Mouse (Mus musculus): ENCODE results near the gene Chmp6. TPM values are rescaled to one million over a fixed set of nuclear protein-coding genes. Genes with fewer than 3 reads are reported as not detected.

Chmp6 gene
- 10 to 100 TPM; 37.3 to 37.9 TPM for total RNA-seq (2021)
- long read RNA-seq, experiment 1, transcript Chmp6-201 (8 exons, 1,557 nt) = major isoform, 95 of 102 reads
- long read RNA-seq, experiment 1, partial matches to known transcripts = 3 of 102 reads
- long read RNA-seq, experiment 1, other reads (novel, unspliced or antisense) = 4 of 102 reads
- long read RNA-seq, experiment 2, transcript Chmp6-201 (8 exons, 1,557 nt) = major isoform, 85 of 93 reads
- long read RNA-seq, experiment 2, partial matches to known transcripts = 4 of 93 reads
- long read RNA-seq, experiment 2, other reads (novel, unspliced or antisense) = 4 of 93 reads

DNA sequence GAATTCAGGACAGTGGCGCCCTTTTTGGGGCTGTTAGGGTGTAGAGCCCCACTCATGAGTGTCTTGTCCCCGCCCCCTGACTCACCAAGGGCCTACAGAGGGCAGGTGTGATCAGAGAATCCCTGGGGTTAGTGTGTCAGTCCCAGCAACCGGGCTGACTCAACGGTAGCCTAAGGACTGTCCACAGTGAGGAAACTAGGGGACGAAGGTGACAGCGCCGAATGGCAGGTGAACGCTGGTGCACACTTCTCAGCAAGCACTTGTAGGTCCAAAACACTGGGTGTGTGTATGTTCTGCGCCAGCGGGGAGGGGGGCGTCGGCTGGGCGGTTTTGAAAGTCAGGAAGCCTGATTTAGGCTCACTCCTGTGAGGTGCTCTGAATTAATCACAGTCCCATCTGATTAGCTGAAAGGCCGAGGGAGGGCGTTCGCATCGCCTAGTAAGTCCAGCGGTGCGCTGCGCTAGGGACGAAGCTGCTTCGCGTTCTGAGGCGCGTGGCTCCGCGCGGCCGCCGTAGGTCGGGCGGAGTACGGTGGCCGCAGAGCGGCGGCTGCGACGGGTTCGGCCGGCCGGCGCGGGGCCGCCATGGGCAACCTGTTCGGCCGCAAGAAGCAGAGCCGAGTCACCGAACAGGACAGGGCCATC is at the start of gene Chmp6:
Chmp6 (plus strand) TSS at position 151 of the 644 bp plus-strand sequence.
- DNase-seq (ENCODE audit: low spot score in 2 of 2) = peak; percentile 91

DNA sequence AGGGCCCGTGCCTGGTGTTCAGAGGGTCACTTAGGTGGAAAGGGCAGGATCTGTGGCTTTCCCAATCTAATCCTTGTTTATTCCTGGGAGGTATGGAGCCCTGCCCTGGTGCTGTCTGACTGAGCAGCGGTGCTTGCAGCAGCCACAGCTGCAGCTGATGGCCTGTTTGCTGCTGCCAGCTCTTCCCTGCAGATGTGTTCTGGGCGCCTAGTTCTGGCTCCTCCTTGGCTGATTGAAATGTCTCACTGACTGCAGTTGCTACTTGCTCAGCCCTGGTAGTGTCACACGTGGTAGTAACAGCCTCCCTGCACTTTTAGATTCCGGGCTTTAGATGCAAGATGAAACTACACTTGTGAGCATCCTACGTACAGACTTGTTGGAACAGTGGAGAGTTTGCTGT is 46.4 kb upstream of the Chmp6 start:
- no peak for DNase-seq (ENCODE audit: low spot score in 2 of 2)

- DNase-seq (ENCODE audit: low spot score in 2 of 2) = no peak
Measured at GRCm38 (mm10) chr11:119868138-119868537, 45.1 kb upstream of the Chmp6 start.

- no peak for DNase-seq (ENCODE audit: low spot score in 2 of 2)
Measured at GRCm38 (mm10) chr11:119868556-119868955, 44.7 kb upstream of the Chmp6 start.

DNA sequence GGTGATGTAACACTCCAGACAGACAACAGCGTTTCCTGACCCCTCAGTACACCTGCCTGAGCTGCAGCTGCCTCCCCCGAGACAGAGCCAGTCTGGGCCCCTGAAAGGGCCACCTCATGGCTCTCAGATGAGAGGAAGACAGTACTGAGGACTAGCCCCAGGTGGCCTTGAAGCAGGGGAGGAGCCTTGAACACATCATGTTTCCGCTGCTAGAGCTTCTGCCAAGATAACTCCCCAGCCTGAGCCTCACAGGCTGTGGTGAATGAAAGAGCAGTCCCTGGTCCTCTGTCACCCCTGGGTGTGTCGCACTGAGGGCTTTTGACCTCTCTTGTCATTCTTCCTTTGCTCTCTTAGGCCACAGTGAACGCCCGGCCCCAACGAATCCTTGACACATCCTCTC is 42.1 kb upstream of the Chmp6 start:
- no peak for DNase-seq (ENCODE audit: low spot score in 2 of 2)

- no peak for DNase-seq (ENCODE audit: low spot score in 2 of 2)
Measured at GRCm38 (mm10) chr11:119873643-119874042, 39.6 kb upstream of the Chmp6 start.

GRCm38 (mm10) chr11:119874841-119875240 is 38.4 kb upstream of the Chmp6 start:
- DNase-seq (ENCODE audit: low spot score in 2 of 2) = no peak

DNA sequence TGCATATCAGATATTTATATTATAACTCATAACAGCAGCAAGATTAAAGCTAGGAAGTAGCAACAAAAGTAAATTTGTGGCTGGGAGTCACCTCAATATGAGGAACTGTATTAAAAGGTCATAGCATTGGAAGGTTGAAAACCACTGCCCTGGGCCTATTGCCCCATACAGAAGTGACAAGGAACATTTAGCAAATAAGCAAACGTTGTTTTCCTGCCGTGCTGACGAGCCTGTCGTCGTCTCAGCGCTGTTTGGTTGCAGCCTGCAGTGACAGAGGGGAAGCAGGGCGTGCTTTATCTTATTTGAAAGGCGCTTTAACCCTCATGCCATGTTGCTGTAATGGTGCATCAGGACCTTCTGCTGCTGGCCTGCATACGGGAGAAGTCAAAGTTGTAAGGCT is 37.6 kb upstream of the Chmp6 start:
- DNase-seq (ENCODE audit: low spot score in 2 of 2) = no peak

GRCm38 (mm10) chr11:119877124-119877523 is 36.1 kb upstream of the Chmp6 start:
- no peak for DNase-seq (ENCODE audit: low spot score in 2 of 2)

DNA sequence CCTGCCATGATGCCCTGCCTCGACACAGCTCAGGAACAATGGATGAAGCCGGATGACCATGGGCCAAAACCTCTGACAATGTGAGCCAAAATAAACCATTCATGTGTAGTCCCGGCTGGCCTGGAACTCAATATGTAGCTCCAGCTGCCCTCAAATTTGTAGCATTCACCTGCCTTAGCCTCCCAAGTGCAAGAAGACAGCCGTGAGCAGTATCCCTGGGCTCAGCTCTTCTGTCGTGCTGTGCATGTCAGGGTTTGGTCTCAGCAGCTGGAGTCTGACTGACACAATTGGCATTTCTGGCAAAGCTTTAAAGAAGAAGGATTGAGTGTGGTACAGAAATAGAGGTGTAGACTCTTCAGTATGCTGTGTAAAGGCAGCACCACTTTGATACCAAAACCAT is 33.7 kb upstream of the Chmp6 start:
- DNase-seq (ENCODE audit: low spot score in 2 of 2) = no peak

DNA sequence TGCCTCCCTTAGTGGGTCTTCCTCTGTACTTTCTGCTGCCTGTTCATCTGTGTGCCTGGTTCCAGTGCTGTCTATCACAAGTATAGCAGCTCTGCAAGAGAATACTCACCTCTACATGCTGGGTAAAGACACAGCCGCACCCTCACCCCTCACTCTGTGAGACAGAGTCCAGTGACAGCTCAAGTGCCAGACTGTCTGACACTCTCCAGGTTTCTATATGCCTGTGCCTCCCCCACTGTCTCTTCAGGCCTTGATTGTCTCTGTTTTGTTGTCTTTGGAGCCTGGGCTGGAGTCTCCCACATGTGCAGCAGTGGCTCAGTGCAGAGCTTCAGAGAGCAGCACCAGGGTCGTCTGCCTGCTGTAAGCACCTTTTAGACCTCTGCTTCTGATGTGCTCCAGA is 29.6 kb upstream of the Chmp6 start:
- no peak for DNase-seq (ENCODE audit: low spot score in 2 of 2)

DNA sequence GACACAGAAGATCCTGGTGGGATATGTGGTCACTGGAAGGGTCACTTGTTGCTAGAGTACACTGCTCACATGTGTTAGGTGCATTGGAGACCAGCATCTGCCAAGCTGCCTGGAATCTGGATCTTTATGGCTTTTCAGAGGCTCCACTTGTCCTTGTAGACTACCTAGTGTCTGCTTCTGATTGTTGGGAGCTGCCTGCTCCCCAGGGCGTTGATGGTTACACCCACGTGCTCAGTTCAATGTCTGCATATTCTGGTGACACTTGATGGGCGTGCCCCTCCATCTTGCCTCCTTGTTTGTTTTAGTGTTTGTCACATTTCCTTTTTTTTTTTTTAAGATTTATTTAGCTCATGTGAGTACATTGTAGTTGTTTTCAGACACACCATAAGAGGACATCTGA is 23.3 kb upstream of the Chmp6 start:
- no peak for DNase-seq (ENCODE audit: low spot score in 2 of 2)

DNA sequence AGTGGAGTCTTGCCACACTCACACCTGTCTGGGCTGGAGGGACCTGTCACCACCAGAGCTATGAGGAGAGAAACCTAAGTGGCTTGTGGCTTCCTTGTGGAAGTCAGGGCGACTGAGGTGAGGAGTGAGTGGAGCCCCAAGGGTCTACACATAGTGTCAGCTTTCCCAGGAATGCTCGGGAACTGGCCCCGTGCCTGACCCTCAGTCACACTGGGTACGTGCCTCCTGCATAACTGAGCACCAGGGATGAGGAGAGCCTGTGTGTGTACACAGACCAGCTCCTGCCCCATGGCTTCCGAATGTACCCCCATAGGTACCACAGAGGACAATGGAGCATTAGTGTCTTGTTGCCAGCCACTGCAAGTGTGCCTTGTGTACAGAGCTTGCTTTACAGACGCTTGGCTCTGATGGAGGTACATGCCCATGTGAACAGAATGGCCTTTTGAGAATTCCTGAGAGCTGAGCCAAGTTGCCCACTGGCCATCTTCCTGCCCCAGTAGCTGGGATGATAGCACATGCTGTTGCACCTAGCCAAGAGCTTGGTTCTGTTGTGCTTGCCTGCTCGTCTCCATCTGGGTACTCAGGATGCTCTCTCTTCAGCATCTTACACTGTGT is 21.5 kb upstream of the Chmp6 start:
- DNase-seq (ENCODE audit: low spot score in 2 of 2) = no peak

- no peak for DNase-seq (ENCODE audit: low spot score in 2 of 2)
Measured at GRCm38 (mm10) chr11:119893667-119894236, 19.5 kb upstream of the Chmp6 start.

DNA sequence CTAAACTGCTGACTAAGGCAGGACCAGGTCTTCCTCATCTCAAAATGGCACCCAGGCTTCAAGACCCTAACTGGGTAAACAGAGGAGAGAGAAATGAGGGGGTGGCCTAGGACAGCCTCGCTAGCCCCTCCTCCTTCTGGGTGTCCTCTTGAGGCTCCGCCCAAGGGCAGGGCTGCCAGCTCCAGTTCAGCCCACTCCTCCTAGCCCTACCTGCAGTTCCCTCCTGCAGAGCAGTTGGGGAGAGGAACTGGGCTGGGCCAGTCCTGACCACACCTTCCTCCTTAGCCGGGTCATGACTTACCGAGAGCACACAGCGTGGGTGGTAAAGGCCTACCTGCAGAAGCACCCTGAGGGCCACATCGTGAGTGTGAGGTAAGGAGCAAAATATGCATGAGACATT is 18.6 kb upstream of the Chmp6 start:
- DNase-seq (ENCODE audit: low spot score in 2 of 2) = no peak

DNA sequence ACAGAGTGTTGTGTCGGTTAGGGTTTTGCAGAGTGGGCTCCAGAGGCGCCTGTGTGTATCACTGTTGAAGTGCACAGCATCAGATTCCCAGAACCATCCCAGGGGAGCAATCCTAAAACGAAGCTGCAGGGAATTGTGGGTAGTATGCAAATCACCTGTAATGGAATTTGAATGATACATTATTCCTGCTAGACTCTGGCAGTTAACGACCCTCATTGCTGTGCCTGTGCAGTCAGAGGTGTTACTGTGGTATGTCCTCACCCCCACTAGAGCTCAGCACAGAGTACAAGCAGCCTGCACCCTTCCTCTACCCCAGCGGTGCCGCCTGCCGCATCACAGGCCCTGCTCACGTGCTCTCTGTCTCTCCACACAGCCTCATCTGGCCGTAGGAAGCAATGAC is 16.2 kb upstream of the Chmp6 start:
- DNase-seq (ENCODE audit: low spot score in 2 of 2) = no peak

DNA sequence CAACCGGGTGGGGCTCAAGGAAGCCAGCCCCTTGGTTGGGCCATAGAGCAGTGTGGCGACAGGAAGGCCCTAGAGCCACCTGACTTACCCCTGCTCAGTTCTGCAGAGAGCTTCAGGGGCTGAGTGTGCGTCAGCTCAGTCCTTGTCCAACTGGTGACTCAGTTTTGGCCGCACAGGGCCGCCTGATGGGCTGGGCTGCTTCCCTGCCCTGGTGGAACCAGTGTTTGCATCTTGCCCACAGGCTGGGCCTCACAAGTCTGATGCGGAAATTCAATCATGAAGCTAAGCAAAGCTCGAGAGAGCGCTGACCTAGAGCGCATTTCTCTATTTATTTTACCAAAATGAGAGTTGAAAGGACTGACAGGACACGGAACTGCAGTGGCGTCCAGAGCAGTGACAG is 14.3 kb upstream of the Chmp6 start:
- no peak for DNase-seq (ENCODE audit: low spot score in 2 of 2)

DNA sequence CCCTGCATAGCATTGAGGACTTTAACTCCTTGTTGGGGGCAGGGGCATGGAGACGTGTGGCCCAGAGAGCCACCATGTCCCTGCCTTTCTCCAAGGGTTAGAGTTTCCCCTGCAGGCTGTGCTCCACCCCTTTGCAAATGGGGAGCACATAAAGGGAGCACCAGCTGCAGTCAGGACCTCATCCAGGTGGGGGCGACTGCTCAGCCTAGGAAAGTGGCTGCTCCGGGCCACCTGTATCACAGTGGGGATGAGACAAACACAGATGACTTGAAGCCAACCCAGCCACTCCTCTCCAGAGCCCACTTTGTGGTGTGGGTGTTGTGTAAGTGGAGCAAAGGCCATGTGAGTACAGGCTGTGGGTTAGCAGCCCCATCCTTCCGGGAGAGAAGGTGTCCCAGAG is 12.1 kb upstream of the Chmp6 start:
- DNase-seq (ENCODE audit: low spot score in 2 of 2) = no peak

- no peak for DNase-seq (ENCODE audit: low spot score in 2 of 2)
Measured at GRCm38 (mm10) chr11:119902891-119903290, 10.3 kb upstream of the Chmp6 start.

DNA sequence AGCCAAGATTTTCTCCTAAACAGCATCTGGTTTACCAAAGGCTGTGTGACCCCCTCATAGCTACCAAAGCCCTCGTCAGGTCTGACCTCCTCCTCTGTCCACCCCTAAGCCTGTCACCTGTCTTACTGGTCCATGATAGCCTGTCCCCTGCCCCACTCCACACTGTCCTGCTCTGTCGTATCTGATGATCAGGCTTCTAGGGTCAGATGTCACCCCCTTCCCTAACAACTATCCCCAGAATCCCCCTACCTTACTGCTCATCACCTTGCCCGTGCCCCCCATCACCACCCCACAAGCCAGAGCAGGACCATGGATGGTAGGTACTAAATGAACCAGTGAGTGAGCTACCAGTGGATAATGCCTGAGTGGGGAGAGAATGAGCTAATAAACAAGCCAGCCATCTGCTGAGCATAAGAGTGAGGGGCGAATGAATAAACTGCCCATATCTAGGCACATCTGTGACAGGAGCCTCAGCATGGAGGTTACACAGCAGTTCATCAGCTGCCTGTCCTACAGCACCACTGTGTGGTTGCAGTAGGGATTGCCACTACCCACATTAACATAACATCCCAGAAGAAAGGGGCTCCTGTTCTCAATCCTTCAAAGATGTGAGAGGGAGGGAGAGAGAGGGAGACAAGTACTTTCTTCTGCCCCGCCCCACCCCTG is 8.5 kb upstream of the Chmp6 start:
- peak in 1 of 2 experiments; percentile 53 for DNase-seq (ENCODE audit: low spot score in 2 of 2)

GRCm38 (mm10) chr11:119905794-119906193 is 7.4 kb upstream of the Chmp6 start:
- DNase-seq (ENCODE audit: low spot score in 2 of 2) = no peak
